Mouse (Mus musculus) frontal cortex, postnatal 36 days (tissue): ENCODE measurements around the gene Slc2a9.

Source experiments
- DNase-seq, 2 experiments: peaks; one replicate each; pipeline ENCODE4 v3.0.0; 2022; ENCODE audit warnings: low spot score in 2 of 2

The Slc2a9 gene

GRCm38 (mm10) chr5:38502992-38503391 lies at the start of gene Slc2a9:
TSS of gene Slc2a9 (minus strand) at chr5:38503143.
- DNase-seq, result no peak

GRCm38 (mm10) chr5:38552615-38553014 lies 49.7 kb upstream of the Slc2a9 start:
- DNase-seq, result no peak

DNA sequence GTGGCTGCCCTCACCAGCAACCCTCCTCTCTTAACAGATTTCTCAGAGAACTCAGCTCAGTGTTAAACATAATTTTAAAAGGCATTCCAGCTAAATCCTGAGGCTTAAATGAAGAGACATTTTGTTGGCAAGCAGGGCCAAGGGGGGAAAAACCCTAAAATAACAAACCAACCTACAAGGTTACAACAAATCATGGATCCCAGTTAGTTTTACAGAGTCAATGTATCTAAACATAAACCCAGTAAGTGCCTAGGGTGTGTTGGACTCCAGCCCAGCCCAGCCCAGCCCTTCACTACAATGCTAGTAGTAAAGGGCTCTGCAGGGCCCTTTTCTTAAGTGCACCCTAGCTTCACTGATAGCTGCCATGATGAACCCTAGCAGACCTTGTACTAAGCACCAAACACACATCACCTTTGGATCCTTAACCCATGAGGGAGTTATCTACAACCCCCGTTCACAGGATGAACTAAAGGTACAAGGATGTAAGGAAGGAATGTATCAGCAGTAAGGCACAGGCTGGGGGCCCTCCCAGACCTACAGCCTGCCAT lies 47.4 kb upstream of the Slc2a9 start:
- no peak for DNase-seq

- no peak for DNase-seq
These were observed 46.5 kb upstream of the Slc2a9 start for GRCm38 (mm10) chr5:38549461-38549909.

DNA sequence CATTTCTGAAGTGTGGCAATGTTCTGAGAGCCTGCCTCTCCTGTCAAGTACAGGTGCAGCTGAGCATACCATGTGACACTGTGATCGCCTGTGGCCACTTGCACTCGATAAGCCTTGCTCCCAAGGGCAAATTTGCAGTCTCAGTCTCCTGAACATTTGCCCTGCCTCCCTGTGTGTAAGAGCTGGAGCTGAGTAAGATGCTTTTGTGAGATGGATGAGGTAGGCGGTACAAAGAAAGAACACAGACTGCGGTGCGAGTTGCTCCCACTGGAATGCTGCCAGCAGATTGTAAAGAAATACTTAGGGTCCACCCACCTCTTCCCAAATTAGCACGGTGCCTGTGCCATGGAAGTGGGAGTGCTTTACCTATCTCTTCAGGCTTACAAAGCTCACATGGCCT lies 44.4 kb upstream of the Slc2a9 start:
- DNase-seq, result peak; percentile 75 to 91

DNA sequence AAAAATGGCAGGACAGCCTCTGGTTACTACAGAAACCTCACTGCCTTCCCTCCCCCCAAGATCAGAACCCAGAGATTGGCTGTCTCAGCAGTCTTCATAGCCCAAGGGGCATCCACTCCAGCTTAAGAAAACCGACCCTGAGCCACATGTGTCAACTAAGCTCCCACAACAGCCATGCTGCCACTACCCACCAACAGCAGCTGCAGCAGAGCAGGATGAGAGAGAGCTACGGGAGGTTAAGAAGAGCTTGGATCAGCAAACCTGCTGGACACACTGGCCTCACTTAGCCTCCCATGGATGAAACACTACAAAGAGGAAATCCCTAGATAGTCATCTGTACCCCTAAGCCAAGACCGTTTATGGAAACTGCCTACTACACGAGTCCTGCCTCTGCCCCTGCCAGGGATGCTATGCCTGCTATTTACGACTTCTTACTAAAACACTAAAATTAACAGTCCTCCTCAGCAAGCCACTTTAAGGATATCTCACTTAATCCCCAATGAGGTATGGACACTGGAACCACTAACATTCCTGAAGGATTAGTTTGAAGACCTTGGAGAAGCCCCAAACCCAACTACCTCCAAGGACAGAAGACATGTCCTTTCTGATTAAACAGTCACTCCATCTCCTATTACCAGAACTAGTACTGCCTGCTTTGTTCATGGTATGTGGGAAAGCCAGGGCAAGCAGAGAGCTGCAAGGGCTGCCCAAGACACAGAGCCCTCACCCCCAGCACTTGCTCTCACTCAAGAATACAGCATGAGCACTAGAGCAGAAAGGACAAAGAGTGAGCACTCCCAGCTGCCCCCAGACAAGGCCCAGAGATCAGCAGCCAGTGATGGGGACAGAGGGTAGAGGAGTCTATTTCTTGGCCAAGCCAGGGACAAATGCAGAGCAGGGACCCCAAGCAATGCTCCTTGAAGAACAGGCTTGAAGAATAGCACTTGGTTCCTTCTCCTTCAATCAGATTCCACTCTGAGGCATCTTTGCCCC lies 41.8 kb upstream of the Slc2a9 start:
- DNase-seq, result no peak

GRCm38 (mm10) chr5:38543496-38544217 lies 40.7 kb upstream of the Slc2a9 start:
- no peak for DNase-seq

DNA sequence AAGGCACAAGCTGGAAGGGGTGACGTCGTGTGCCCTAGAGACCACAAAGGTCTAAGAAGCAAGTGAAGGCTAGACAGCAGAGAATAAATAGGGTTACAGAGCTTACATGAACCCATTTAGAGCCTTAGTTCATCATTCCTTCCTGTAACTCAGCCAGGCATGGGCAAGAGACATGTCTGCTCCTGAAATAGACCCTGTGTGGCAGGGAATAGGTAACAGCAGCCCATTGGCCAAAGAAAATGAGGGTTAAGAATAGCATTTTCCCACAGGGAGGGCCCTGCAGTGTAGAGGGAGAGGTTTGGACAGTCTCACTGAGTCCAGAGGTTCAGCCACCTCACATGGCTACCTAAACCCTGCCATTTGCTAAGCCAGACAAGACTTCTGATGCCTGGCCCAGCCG lies 38.8 kb upstream of the Slc2a9 start:
- DNase-seq, result no peak

DNA sequence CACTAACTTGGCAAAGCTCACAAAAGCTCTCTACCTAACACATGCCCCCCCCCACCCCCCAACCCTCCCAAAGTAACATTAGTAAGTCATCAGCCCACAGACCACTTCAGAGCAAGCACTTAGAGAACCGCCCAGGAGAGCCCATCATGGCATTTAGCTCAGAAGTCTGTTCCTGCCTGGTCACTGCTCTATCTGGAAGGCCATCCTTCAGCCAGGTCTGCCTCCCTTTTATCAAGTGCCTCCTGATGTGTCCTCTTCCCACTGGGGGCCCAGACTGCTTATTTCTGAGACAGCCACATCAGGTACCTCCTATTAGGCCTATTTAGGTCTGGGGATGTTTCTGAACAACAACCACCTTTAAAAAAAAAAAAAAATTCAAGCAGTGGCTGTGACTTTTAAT lies 38.0 kb upstream of the Slc2a9 start:
- no peak for DNase-seq

GRCm38 (mm10) chr5:38538508-38538907 lies 35.6 kb upstream of the Slc2a9 start:
- DNase-seq, result no peak

- DNase-seq, result no peak
These were observed 34.9 kb upstream of the Slc2a9 start for GRCm38 (mm10) chr5:38537845-38538244.

DNA sequence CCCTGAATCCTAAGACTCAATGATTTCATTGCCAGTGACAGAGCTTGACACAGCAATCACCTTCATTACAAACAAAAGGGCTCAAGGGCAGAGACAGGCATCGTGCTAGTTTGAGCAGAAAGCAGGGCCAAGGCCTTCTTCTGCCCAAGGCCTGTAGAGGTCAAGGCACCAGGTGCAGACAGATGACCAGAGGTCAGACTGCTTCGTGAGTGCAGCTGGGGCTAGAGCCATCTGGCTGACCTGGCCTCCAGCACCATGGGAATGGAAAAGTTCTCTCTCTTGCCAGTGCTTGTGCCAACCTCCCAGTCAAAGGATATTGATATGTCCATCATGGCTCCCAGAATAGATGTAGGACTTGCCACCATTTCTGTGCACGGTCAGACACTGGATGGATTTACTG lies 33.9 kb upstream of the Slc2a9 start:
- no peak for DNase-seq

DNA sequence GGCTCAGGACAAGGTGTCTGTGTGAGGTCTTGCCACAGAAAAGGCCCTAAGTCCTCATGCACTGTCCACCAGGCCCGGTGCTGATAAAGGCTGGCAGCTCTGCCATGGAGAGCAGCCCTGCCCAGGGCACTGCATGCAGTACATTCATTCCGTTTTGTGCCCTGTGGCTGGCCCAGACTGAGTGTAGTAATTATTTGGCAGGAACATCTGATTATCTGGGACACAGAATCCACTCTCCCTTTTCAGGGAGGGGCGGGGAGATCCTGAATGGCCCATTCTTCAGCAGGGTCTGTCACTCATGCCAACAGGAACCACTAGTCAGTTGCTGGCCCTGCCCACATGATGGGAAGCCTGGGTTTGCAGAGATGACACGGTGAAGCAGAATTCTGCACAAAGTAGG lies 29.1 kb upstream of the Slc2a9 start:
- peak; percentile 39 to 62 for DNase-seq

DNA sequence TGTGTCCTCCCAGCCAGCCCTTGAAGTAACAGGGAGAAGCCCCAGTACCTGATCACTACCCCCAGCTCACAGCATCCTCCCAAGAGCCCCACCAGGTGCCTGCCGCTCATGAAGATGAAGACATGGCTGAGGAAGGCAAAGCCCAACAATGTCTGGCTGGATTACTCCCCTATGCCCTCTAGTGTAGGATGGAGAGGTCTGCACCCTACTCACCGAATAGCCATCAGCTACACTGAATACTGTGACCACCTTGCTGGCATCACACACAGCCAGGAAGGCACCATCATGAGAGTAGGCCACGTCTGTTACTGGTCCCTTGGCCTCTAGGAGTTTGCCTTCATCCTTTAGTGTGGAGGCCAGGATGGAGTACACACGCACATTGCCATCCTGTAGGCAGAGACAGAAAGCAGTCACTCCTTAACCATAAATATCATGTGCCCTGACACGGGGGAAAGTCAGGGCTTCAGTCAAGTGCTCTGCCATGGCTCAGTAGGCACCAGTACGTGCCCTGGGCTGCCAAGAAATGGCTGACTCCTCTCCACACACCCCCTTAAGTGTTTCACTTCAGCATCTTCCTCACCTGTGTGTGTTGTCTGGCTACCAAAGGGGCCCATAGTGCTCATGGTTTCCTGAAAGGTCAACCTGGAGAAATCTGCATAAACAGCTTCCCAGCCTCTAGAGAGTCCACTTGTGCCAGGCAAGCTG lies 26.9 kb upstream of the Slc2a9 start:
- DNase-seq, result no peak

DNA sequence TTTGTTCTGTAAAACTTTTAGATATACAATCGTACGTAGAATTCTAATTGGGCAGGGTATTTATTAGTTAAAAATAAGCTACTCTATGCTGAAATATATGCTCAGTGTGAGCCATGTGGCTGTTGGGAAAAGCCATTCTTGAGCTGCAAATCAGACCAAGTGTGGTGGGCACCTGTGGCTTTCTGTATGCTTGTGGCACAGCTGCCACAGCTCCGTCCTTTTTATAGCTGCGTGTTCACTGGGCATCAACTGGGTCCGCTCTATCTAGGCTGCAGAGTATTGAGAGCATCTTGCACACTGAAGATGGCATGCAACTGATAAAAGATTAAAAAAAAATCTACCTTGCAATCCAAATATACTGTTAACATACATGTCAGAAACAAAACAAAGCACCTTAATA lies 20.0 kb upstream of the Slc2a9 start:
- DNase-seq, result no peak

DNA sequence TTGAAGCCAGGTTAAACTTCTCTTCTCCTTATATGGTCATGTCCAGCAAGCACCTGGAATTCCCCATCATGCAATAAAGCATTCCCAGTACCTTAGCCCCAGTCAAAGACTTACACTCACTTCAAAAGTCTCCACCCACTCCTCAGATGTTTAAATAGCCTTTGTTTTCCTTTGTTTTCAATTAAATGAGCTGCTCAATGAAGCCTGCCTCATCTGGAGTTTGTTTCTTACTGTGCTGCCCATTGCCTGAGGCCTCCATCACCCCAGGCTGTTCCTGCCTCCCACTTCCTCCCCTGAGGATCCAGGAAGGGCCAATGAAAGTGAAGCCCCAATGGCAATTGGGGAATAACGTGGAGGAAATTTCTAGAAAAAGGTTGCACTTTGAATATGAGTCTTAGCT lies 17.9 kb upstream of the Slc2a9 start:
- DNase-seq, result no peak

GRCm38 (mm10) chr5:38516267-38516666 lies 13.3 kb upstream of the Slc2a9 start:
- DNase-seq, result peak; percentile 13 to 61

- DNase-seq, result no peak
These were observed 10.0 kb upstream of the Slc2a9 start for GRCm38 (mm10) chr5:38512991-38513390.

DNA sequence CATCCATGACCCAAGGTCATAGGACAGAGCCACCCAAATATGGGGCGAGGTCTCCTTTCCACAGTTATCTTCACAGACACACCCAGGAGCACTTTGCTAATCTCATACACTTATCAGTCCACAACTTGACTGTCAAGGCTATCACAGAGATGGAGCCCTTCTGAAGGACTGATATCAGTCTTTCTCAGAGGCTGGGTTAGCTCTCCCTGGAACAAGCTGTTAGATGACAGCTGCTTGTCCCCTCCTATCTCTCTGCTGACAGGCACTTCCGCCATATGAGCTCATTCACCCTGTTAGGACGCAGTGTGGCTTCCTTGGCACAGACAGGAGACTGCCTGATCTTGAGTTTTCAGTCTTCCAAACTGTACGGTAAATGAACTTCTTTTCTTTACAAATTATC lies 6.6 kb upstream of the Slc2a9 start:
- DNase-seq, result no peak

- DNase-seq, result no peak
These were observed 2.5 kb upstream of the Slc2a9 start for GRCm38 (mm10) chr5:38505435-38505765.

DNA sequence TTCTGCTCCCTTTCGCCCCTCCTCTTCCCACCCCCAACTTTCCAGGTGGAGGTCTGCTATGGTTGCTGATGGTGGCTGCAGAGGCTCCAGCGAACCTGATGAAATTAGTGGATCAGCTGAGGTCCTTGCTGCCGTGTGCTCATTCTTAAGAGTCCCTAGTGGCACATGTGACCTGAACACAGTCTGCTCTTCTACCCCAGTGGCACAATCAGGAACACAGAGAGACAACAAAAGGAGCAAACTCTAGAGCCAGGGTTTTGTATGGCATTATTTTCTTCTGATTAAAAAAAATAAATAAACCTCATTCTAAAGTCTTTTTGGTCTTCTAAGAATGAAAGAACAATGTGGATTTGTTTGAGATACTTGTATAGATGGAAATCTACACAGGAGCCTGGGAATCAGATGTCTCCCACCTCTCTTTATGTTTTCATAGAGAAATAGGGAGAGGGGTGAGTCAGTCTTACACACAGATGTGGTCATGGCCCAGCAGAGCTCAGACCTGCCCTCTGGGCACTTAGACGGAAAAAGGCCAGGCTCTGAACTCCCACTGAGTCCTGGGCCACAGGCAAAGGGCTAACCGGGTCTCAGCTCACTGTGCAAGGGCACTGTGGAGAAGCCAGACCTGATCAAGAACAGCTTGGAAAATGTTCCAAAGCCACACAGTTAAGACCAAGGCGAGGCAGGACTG lies 1.9 kb upstream of the Slc2a9 start:
- DNase-seq, result no peak
